Mouse (Mus musculus) forebrain, embryonic 14.5 days (tissue): ENCODE data around the gene Cpeb1. TPM values are rescaled to one million over a fixed set of nuclear protein-coding genes. Genes with fewer than 3 reads are reported as not detected.

ENCODE experiments used
- ATAC-seq: fragments of 200-750 bp; cut with Nextera tagmentation; 2 replicates; pipeline ENCODE4 v1.8.0; 2017; ENCODE audit warnings: mild to moderate bottlenecking, moderate library complexity
- DNase-seq: peaks from one replicate; pipeline ENCODE4 v3.0.0-alpha.2; 2015; ENCODE audit warnings: low spot score
- H3K27ac ChIP-seq: fragments of 300-500 bp; sonication (generic); 2 replicates; pipeline ENCODE4 v1.5.1; 2014; ENCODE audit warnings: low read depth, mild to moderate bottlenecking, control low read depth, low read length, moderate library complexity
- H3K27me3 ChIP-seq: fragments of 300-500 bp; sonication (generic); replicated peaks from 2 replicates; pipeline ENCODE4 v1.6.1; 2014; ENCODE audit warnings: low read length, control low read depth, mixed read lengths; ENCODE audit not compliant: control insufficient read depth, insufficient read depth
- H3K36me3 ChIP-seq: fragments of 300-500 bp; sonication (generic); 2 replicates; pipeline ENCODE4 v1.6.1; 2014; ENCODE audit warnings: low read length, control low read depth; ENCODE audit not compliant: control insufficient read depth, insufficient read depth
- H3K4me1 ChIP-seq: fragments of 300-500 bp; sonication (generic); 2 replicates; pipeline ENCODE4 v1.6.1; 2014; ENCODE audit warnings: antibody characterized with exemption, low read length, control low read depth; ENCODE audit not compliant: control insufficient read depth, insufficient read depth
- H3K4me2 ChIP-seq: fragments of 300-500 bp; sonication (generic); 2 replicates; pipeline ENCODE4 v1.6.1; 2014; ENCODE audit warnings: mild to moderate bottlenecking, control low read depth, low read length
- H3K4me3 ChIP-seq: fragments of 300-500 bp; sonication (generic); 2 replicates; pipeline ENCODE4 v1.5.1; 2014; ENCODE audit warnings: low read depth, low read length, control low read depth
- H3K9ac ChIP-seq: fragments of 300-500 bp; sonication (generic); 2 replicates; pipeline ENCODE4 v1.6.1; 2014; ENCODE audit warnings: mild to moderate bottlenecking, low read length, control low read depth, moderate library complexity
- H3K9me3 ChIP-seq: fragments of 300-500 bp; sonication (generic); replicated peaks from 2 replicates; pipeline ENCODE4 v1.6.1; 2016; ENCODE audit warnings: low read length, control low read depth, mixed read lengths; ENCODE audit not compliant: control insufficient read depth
- WGBS: fragments of 180-500 bp; shearing (Covaris S2); extraction: QIAGEN DNeasy Blood & Tissue Kit; methylation state at CpG from one replicate; pipeline ENCODE4 v1.1.7; 2014; 5-methylcytosine and 5-hydroxymethylcytosine counted together
- polyA plus RNA-seq: library from polyadenylated mRNA; unstranded; fragments of >200 nt; fragmentation: Nextera tagmentation; extraction: Ambion mirVana; gene quantifications from 2 replicates; pipeline ENCODE4 v1.2.1, GENCODE M21; 2014

Cpeb1 gene
- polyA plus RNA-seq, 1 experiment from 2014 or later: 1.1 TPM

GRCm38 (mm10) chr7:81341563-81341962 lies 113.7 kb downstream of the Cpeb1 start:
- no peak overlapping the region for H3K27ac ChIP-seq
- H3K9ac ChIP-seq: no peak overlapping the region
- no peak overlapping the region for H3K4me3 ChIP-seq
- peaks cover 58% of the 10 kb centered on the region for H3K36me3 ChIP-seq
- H3K4me2 ChIP-seq: no peak overlapping the region
- peaks cover 15% of the 10 kb centered on the region for H3K4me1 ChIP-seq
- no peak for ATAC-seq
- H3K27me3 ChIP-seq: no peaks in the 10 kb centered on the region
- 40% methylated on average over 3 of the region's 3 CpGs for WGBS
- H3K9me3 ChIP-seq: no peaks in the 10 kb centered on the region
- peak; percentile 52 for DNase-seq

- Histone ChIP-seq H3K9ac (no peak overlapping the region), H3K4me2 (no peak overlapping the region), H3K4me3 (no peak overlapping the region), H3K27ac (no peak overlapping the region), H3K9me3 (no peaks in the 10 kb centered on the region), H3K36me3 (peaks cover 58% of the 10 kb centered on the region), H3K27me3 (no peaks in the 10 kb centered on the region), H3K4me1 (peaks cover 15% of the 10 kb centered on the region)
- 75% methylated on average over 4 of the region's 4 CpGs for WGBS
- DNase-seq (peak; percentile 63), ATAC-seq (no peak)
Measured at GRCm38 (mm10) chr7:81339783-81340182, 115.5 kb downstream of the Cpeb1 start.

- H3K27ac ChIP-seq: no peak overlapping the region
- DNase-seq: no peak
- no peaks in the 10 kb centered on the region for H3K9me3 ChIP-seq
- WGBS: 88% methylated on average over 3 of the region's 3 CpGs
- H3K9ac ChIP-seq: no peak overlapping the region
- no peak for ATAC-seq
- H3K27me3 ChIP-seq: no peaks in the 10 kb centered on the region
- H3K36me3 ChIP-seq: peaks cover 57% of the 10 kb centered on the region
- H3K4me3 ChIP-seq: no peak overlapping the region
- no peak overlapping the region for H3K4me2 ChIP-seq
- peaks cover 10% of the 10 kb centered on the region for H3K4me1 ChIP-seq
Measured at GRCm38 (mm10) chr7:81338522-81338873, 116.8 kb downstream of the Cpeb1 start.

GRCm38 (mm10) chr7:81337785-81338521 lies 117.3 kb downstream of the Cpeb1 start:
- Histone ChIP-seq H3K36me3 (peaks cover 57% of the 10 kb centered on the region), H3K4me1 (peaks cover 5% of the 10 kb centered on the region), H3K9ac (no peak overlapping the region), H3K27ac (no peak overlapping the region), H3K27me3 (no peaks in the 10 kb centered on the region), H3K4me3 (no peak overlapping the region), H3K4me2 (no peak overlapping the region), H3K9me3 (no peaks in the 10 kb centered on the region)
- DNase-seq (no peak), ATAC-seq (no peak)
- 97% methylated on average over 21 of the region's 21 CpGs for WGBS

- Histone ChIP-seq H3K27me3 (no peaks in the 10 kb centered on the region), H3K27ac (no peak overlapping the region), H3K36me3 (peaks cover 53% of the 10 kb centered on the region), H3K4me2 (no peak overlapping the region), H3K9ac (no peak overlapping the region), H3K4me1 (no peaks in the 10 kb centered on the region), H3K9me3 (no peaks in the 10 kb centered on the region), H3K4me3 (no peak overlapping the region)
- WGBS: 41% methylated on average over 8 of the region's 8 CpGs
- peak; percentile 76 for DNase-seq
- no peak for ATAC-seq
Measured at GRCm38 (mm10) chr7:81336432-81336786, 118.9 kb downstream of the Cpeb1 start.

- no peak overlapping the region for H3K9ac ChIP-seq
- DNase-seq: peak; percentile 29
- H3K4me1 ChIP-seq: no peaks in the 10 kb centered on the region
- H3K4me3 ChIP-seq: no peak overlapping the region
- no peaks in the 10 kb centered on the region for H3K27me3 ChIP-seq
- 57% methylated on average over 18 of the region's 18 CpGs for WGBS
- no peaks in the 10 kb centered on the region for H3K9me3 ChIP-seq
- ATAC-seq: no peak
- 0 out of 2 replicates have a peak overlapping the region, but pooled peaks have one; percentile 17 for H3K27ac ChIP-seq
- peaks cover 49% of the 10 kb centered on the region for H3K36me3 ChIP-seq
- H3K4me2 ChIP-seq: no peak overlapping the region
Measured at GRCm38 (mm10) chr7:81335705-81336431, 119.4 kb downstream of the Cpeb1 start.

GRCm38 (mm10) chr7:81331851-81332250 lies 123.4 kb downstream of the Cpeb1 start:
- H3K4me3 ChIP-seq: no peak overlapping the region
- no peak for DNase-seq
- H3K9me3 ChIP-seq: no peaks in the 10 kb centered on the region
- 90% methylated on average over 7 of the region's 7 CpGs for WGBS
- no peak for ATAC-seq
- no peaks in the 10 kb centered on the region for H3K4me1 ChIP-seq
- no peak overlapping the region for H3K4me2 ChIP-seq
- no peak overlapping the region for H3K27ac ChIP-seq
- H3K36me3 ChIP-seq: peaks cover 26% of the 10 kb centered on the region
- no peaks in the 10 kb centered on the region for H3K27me3 ChIP-seq
- H3K9ac ChIP-seq: no peak overlapping the region

GRCm38 (mm10) chr7:81330767-81331166 lies 124.5 kb downstream of the Cpeb1 start:
- WGBS: 18% methylated on average over 3 of the region's 3 CpGs
- DNase-seq: no peak

GRCm38 (mm10) chr7:81327661-81328060 lies 127.6 kb downstream of the Cpeb1 start:
- no peaks in the 10 kb centered on the region for H3K9me3 ChIP-seq
- H3K27ac ChIP-seq: no peak overlapping the region
- H3K9ac ChIP-seq: no peak overlapping the region
- 87% methylated on average over 10 of the region's 10 CpGs for WGBS
- no peak overlapping the region for H3K4me3 ChIP-seq
- H3K4me1 ChIP-seq: no peaks in the 10 kb centered on the region
- no peak for ATAC-seq
- H3K36me3 ChIP-seq: peaks cover 15% of the 10 kb centered on the region
- no peaks in the 10 kb centered on the region for H3K27me3 ChIP-seq
- no peak for DNase-seq
- H3K4me2 ChIP-seq: no peak overlapping the region

More at GRCm38 (mm10) chr7:81330767-81331166, 124.5 kb downstream of the Cpeb1 start:
- Histone ChIP-seq H3K4me1 (no peaks in the 10 kb centered on the region), H3K27ac (no peak overlapping the region), H3K4me2 (no peak overlapping the region), H3K4me3 (no peak overlapping the region), H3K9ac (no peak overlapping the region), H3K27me3 (no peaks in the 10 kb centered on the region), H3K9me3 (no peaks in the 10 kb centered on the region), H3K36me3 (peaks cover 24% of the 10 kb centered on the region)
- ATAC-seq: no peak
